Mouse (Mus musculus): ENCODE data around the gene Trappc10. TPM values are rescaled to one million over a fixed set of nuclear protein-coding genes. Genes with fewer than 3 reads are reported as not detected.

Gene Trappc10
- polyA plus RNA-seq, 1 experiment from 2014 or later, result 21.7 TPM

- no peaks in the 10 kb centered on the region for H3K9me3 ChIP-seq
- H3K4me3 ChIP-seq, result peak overlapping the region; percentile 79
- peaks cover 15% of the 10 kb centered on the region for H3K4me1 ChIP-seq
- peak; percentile 51; the same call in 1 of the 2 replicates for ATAC-seq (ENCODE audit: low FRiP score, low read depth)
- WGBS, result 22% methylated on average over 9 of the region's 9 CpGs
- H3K27ac ChIP-seq (replicated peaks), result peak overlapping the region; percentile 63
- no peaks in the 10 kb centered on the region for H3K27me3 ChIP-seq
- H3K4me2 ChIP-seq (replicated peaks), result peak overlapping the region; percentile 99
- H3K36me3 ChIP-seq, result peaks cover 66% of the 10 kb centered on the region
- H3K9ac ChIP-seq (replicated peaks), result peak overlapping the region; percentile 68; the same call in 1 of the 2 replicates
Observed at GRCm38 (mm10) chr10:78185381-78185725, 59.1 kb downstream of the Trappc10 start.

GRCm38 (mm10) chr10:78184531-78185380, 59.7 kb downstream of the Trappc10 start, which contains the start of gene Pwp2:
Pwp2 (minus strand) TSS chr10:78185149.
- Histone ChIP-seq H3K27ac (replicated peaks) (peak within 1 kb of the TSS; percentile 63), H3K4me1 (peaks cover 15% of the 10 kb centered on the region), H3K4me3 (peak within 1 kb of the TSS; percentile 79), H3K9me3 (no peaks in the 10 kb centered on the region), H3K27me3 (no peaks in the 10 kb centered on the region), H3K36me3 (peaks cover 66% of the 10 kb centered on the region), H3K4me2 (replicated peaks) (peak within 1 kb of the TSS; percentile 99), H3K9ac (replicated peaks) (peak within 1 kb of the TSS; percentile 68)
- 2% methylated on average over 47 of the region's 47 CpGs for WGBS
- ATAC-seq (ENCODE audit: low FRiP score, low read depth), result peak; percentile 97

GRCm38 (mm10) chr10:78183577-78183976, 60.9 kb downstream of the Trappc10 start:
- Histone ChIP-seq H3K9ac (replicated peaks) (no peak overlapping the region), H3K4me1 (peaks cover 15% of the 10 kb centered on the region), H3K27me3 (no peaks in the 10 kb centered on the region), H3K36me3 (peaks cover 66% of the 10 kb centered on the region), H3K9me3 (no peaks in the 10 kb centered on the region), H3K4me2 (replicated peaks) (no peak overlapping the region), H3K27ac (replicated peaks) (no peak overlapping the region), H3K4me3 (0 out of 2 replicates have a peak overlapping the region, but pooled peaks have one; percentile 79)
- 89% methylated on average over 3 of the region's 3 CpGs for WGBS
- ATAC-seq (ENCODE audit: low FRiP score, low read depth), result no peak

DNA sequence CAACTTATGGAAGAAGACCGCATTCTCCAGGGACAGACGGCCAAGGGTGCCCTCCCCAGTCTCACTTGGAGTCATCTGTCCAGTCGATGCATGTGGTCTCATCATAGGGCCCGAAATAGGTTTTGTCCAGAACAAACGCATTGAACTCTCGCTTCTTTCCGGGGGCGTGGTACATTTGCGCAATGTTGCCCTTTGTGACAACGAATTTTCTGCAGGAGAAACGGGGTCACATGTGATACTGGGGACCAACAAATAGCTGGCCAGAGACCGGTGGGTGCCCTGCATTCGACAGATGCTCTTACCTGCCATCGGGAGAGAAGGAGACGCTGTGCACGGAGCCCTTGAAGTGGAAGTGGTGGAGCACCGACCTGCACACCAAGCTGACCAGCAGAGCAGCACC, 62.1 kb downstream of the Trappc10 start:
- Histone ChIP-seq H3K4me2 (replicated peaks) (no peak overlapping the region), H3K36me3 (peaks cover 66% of the 10 kb centered on the region), H3K27me3 (no peaks in the 10 kb centered on the region), H3K9me3 (no peaks in the 10 kb centered on the region), H3K4me1 (peaks cover 15% of the 10 kb centered on the region), H3K4me3 (no peak overlapping the region), H3K27ac (replicated peaks) (no peak overlapping the region), H3K9ac (replicated peaks) (no peak overlapping the region)
- WGBS, result 95% methylated on average over 17 of the region's 17 CpGs
- no peak for ATAC-seq (ENCODE audit: low FRiP score, low read depth)

DNA sequence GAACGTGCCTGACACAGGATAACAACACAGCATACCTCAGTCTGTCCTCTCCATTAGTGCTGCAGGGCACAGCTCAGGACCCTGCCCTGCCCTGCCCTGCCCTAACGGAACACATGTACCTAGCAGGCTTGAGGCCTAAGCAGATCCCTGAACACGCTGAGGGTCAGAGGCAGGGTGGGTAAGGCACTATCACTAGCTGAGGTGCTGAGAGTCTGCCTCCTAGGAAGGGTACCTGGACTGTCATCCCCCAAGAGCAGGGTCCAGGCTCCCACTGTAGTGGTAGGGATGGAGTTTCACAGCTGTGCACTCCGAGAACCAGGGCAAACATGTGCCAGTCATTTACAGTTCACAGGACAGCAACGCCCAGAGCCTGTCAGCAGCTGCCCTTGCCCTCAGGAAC, 70.0 kb downstream of the Trappc10 start:
- H3K9ac ChIP-seq (replicated peaks), result no peak overlapping the region
- no peaks in the 10 kb centered on the region for H3K9me3 ChIP-seq
- ATAC-seq (ENCODE audit: low FRiP score, low read depth), result no peak
- peaks cover 89% of the 10 kb centered on the region for H3K36me3 ChIP-seq
- no peak overlapping the region for H3K4me3 ChIP-seq
- no peaks in the 10 kb centered on the region for H3K27me3 ChIP-seq
- H3K27ac ChIP-seq (replicated peaks), result no peak overlapping the region
- no peak overlapping the region for H3K4me2 ChIP-seq (replicated peaks)
- WGBS, result 95% methylated on average over 5 of the region's 5 CpGs
- peaks cover 3% of the 10 kb centered on the region; the same call in 1 of the 2 replicates for H3K4me1 ChIP-seq

DNA sequence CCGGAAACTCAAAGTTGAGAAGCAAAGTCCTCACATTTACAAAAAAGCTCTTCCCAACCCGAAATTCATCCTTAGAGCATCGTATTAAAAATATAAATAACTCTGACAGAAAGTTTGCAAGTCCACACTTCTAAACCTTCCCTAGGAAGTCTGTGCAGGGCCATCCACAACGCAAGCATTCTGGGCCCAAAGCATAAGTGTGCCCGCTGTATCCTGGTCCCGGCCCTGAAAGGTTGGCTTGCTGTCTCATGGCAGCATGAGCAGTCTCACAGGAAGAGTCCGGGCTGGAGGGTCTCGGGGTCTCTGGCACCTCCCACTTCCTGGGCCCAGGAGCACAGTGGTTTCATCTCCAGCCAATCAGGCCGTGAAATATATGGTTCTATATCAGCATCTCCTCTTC, 72.9 kb downstream of the Trappc10 start:
- Histone ChIP-seq H3K4me2 (replicated peaks) (no peak overlapping the region), H3K4me1 (peaks cover 16% of the 10 kb centered on the region), H3K36me3 (peaks cover 70% of the 10 kb centered on the region), H3K9ac (replicated peaks) (no peak overlapping the region), H3K4me3 (no peak overlapping the region), H3K27me3 (no peaks in the 10 kb centered on the region), H3K27ac (replicated peaks) (no peak overlapping the region), H3K9me3 (no peaks in the 10 kb centered on the region)
- 95% methylated on average over 9 of the region's 9 CpGs for WGBS
- ATAC-seq (ENCODE audit: low FRiP score, low read depth), result no peak

GRCm38 (mm10) chr10:78171057-78171456, 73.4 kb downstream of the Trappc10 start:
- H3K9me3 ChIP-seq, result no peaks in the 10 kb centered on the region
- H3K36me3 ChIP-seq, result peaks cover 70% of the 10 kb centered on the region
- no peak overlapping the region for H3K27ac ChIP-seq (replicated peaks)
- H3K4me1 ChIP-seq, result peaks cover 16% of the 10 kb centered on the region
- H3K27me3 ChIP-seq, result no peaks in the 10 kb centered on the region
- ATAC-seq (ENCODE audit: low FRiP score, low read depth), result no peak
- H3K4me2 ChIP-seq (replicated peaks), result no peak overlapping the region
- H3K4me3 ChIP-seq, result no peak overlapping the region
- H3K9ac ChIP-seq (replicated peaks), result no peak overlapping the region
- WGBS, result 96% methylated on average over 7 of the region's 7 CpGs

DNA sequence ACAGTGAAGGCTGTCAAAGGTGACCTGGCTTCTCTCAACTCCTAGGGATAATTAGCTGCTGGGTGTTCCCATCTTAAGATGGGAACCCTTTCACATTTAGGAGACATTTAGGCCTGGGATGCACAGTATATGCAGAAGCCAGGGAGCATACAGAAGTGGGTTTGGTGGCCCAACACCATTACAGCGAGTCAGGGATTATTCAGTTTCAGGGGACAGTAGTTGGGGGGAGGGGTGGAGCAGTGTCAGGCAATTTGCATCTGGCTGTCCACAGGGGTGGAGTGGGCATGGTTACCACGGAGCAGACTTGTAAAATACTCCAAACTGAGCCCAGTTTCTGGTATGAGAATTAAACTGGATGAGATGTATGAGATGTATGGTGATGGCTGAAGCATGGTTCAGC, 74.0 kb downstream of the Trappc10 start:
- H3K4me2 ChIP-seq (replicated peaks), result peak overlapping the region; percentile 91; the same call in 1 of the 2 replicates
- H3K9ac ChIP-seq (replicated peaks), result no peak overlapping the region
- H3K9me3 ChIP-seq, result no peaks in the 10 kb centered on the region
- no peak for ATAC-seq (ENCODE audit: low FRiP score, low read depth)
- H3K27ac ChIP-seq (replicated peaks), result peak overlapping the region; percentile 42
- peaks cover 16% of the 10 kb centered on the region for H3K4me1 ChIP-seq
- H3K4me3 ChIP-seq, result peak overlapping the region; percentile 78; the same call in 1 of the 2 replicates
- peaks cover 70% of the 10 kb centered on the region for H3K36me3 ChIP-seq
- H3K27me3 ChIP-seq, result no peaks in the 10 kb centered on the region
- WGBS, result 62% methylated on average over 2 of the region's 2 CpGs

GRCm38 (mm10) chr10:78169281-78170042, 75.0 kb downstream of the Trappc10 start, which contains the start of gene D10Jhu81e:
D10Jhu81e (minus strand) TSS chr10:78169782.
- WGBS, result 2% methylated on average over 50 of the region's 50 CpGs
- ATAC-seq (ENCODE audit: low FRiP score, low read depth), result peak; percentile 98
- peaks cover 70% of the 10 kb centered on the region for H3K36me3 ChIP-seq

DNA sequence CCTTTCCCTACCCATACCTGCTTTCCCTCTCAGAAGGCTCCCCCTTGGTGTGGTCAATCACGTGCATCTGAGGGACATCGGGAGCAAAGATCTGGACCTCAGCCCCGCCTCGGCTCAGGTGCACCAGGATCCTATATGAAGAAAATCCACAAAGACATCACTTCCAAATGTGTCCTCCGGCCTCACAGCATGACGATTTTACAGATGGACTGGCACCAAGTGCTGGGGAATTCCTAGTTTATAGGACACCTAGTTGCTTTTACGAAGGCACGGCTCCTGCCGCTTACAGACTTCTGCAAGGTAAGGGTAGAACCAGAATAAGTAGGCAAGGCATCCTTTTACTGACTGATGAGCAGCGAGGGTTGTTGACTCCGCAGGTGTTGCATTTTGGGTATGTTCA, 75.6 kb downstream of the Trappc10 start:
- WGBS, result 90% methylated on average over 11 of the region's 11 CpGs
- no peak for ATAC-seq (ENCODE audit: low FRiP score, low read depth)
- H3K4me3 ChIP-seq, result peak overlapping the region; percentile 78
- H3K4me1 ChIP-seq, result peaks cover 16% of the 10 kb centered on the region
- peak overlapping the region; percentile 91 for H3K4me2 ChIP-seq (replicated peaks)
- no peaks in the 10 kb centered on the region for H3K27me3 ChIP-seq
- H3K27ac ChIP-seq (replicated peaks), result 0 out of 2 replicates have a peak overlapping the region, but pooled peaks have one; percentile 73
- peaks cover 66% of the 10 kb centered on the region for H3K36me3 ChIP-seq
- no peaks in the 10 kb centered on the region for H3K9me3 ChIP-seq
- peak overlapping the region; percentile 83; the same call in 1 of the 2 replicates for H3K9ac ChIP-seq (replicated peaks)

More at GRCm38 (mm10) chr10:78169281-78170042, 75.0 kb downstream of the Trappc10 start, which contains the start of gene D10Jhu81e:
- Histone ChIP-seq H3K27ac (replicated peaks) (peak within 1 kb of the TSS; percentile 73), H3K27me3 (no peaks in the 10 kb centered on the region), H3K9ac (replicated peaks) (peak within 1 kb of the TSS; percentile 83), H3K4me3 (peak within 1 kb of the TSS; percentile 78), H3K4me1 (peaks cover 16% of the 10 kb centered on the region), H3K9me3 (no peaks in the 10 kb centered on the region), H3K4me2 (replicated peaks) (peak within 1 kb of the TSS; percentile 91)

DNA sequence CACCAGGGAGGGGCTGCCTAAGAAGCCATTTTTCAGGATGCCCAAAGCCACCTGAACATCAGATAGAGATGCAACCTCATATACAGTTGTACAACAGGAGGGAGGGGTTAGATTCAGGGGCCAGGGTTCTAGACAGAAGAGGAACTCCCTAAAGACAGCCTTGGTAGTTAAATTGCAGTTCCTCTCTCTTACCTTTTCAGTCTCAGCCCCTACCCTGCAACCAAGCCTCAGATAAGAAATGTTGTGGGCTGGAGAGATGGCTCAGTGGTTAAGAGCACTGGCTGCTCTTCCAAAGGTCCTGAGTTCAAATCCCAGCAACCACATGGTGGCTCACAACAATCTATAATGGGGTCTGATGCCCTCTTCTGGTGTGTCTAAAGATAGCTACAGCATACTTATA, 76.7 kb downstream of the Trappc10 start:
- Histone ChIP-seq H3K36me3 (peaks cover 66% of the 10 kb centered on the region), H3K4me1 (peaks cover 16% of the 10 kb centered on the region), H3K9me3 (no peaks in the 10 kb centered on the region), H3K9ac (replicated peaks) (no peak overlapping the region), H3K4me2 (replicated peaks) (no peak overlapping the region), H3K27ac (replicated peaks) (no peak overlapping the region), H3K27me3 (no peaks in the 10 kb centered on the region), H3K4me3 (no peak overlapping the region)
- ATAC-seq (ENCODE audit: low FRiP score, low read depth), result no peak

DNA sequence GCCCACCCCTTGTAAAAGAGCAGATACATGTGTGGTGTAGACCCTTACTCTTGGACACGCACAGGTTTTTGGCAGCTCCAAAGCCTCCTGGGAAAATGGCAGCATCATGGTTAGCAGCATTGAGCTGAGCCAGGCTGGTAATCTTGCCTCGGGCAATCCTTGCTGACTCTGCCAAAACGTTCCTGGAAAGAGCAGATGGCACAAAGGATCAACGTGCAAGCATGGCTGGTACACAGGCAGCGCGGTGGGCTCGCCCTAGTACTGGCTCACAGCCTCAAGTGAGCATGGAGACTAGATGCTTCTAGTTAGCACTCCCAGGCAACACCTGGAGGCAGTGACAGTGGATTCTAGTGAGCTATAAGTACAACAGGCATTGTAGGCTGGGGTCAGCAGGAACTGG, 77.1 kb downstream of the Trappc10 start:
- no peak for ATAC-seq (ENCODE audit: low FRiP score, low read depth)
- Histone ChIP-seq H3K4me3 (no peak overlapping the region), H3K27ac (replicated peaks) (no peak overlapping the region), H3K4me2 (replicated peaks) (no peak overlapping the region), H3K4me1 (peaks cover 16% of the 10 kb centered on the region), H3K36me3 (peaks cover 66% of the 10 kb centered on the region), H3K9ac (replicated peaks) (no peak overlapping the region), H3K9me3 (no peaks in the 10 kb centered on the region), H3K27me3 (no peaks in the 10 kb centered on the region)
- 88% methylated on average over 7 of the region's 7 CpGs for WGBS
